Mouse (Mus musculus): ENCODE measurements around the gene Scaf4.

- TF ChIP-seq ZC3H11A (IDR thresholded peaks at IDR 0.05; ENCODE audit: borderline replicate concordance, low read depth, low read length): no peak
- TF ChIP-seq MAFK (IDR thresholded peaks at IDR 0.05; ENCODE audit: insufficient read depth, low read depth, low read length): no peak
- TF ChIP-seq CHD2 (IDR thresholded peaks at IDR 0.05; ENCODE audit: low read depth, low read length): no peak
- TF ChIP-seq ZNF384 (IDR thresholded peaks at IDR 0.05; ENCODE audit: low read depth, low read length): no peak
- TF ChIP-seq HCFC1 (IDR thresholded peaks at IDR 0.05; ENCODE audit: borderline replicate concordance, insufficient read depth, low read length): no peak
Measured at GRCm38 (mm10) chr16:90281406-90281805, 2.9 kb downstream of the Scaf4 start.

All from ES-E14 (cell line).